Mouse (Mus musculus) forelimb bud, embryonic 11.5 days (tissue): ENCODE measurements around the gene Isoc2b.
"Not testable (repeated sequence)": the region's sequence is repeated elsewhere in the genome, so short reads cannot be mapped to it uniquely, and the experiment has no call there.

Source experiments
- DNase-seq: peaks from one replicate; pipeline ENCODE4 v3.0.0-alpha.2; 2012; ENCODE audit warnings: low read depth, low spot score

The Isoc2b gene

DNA sequence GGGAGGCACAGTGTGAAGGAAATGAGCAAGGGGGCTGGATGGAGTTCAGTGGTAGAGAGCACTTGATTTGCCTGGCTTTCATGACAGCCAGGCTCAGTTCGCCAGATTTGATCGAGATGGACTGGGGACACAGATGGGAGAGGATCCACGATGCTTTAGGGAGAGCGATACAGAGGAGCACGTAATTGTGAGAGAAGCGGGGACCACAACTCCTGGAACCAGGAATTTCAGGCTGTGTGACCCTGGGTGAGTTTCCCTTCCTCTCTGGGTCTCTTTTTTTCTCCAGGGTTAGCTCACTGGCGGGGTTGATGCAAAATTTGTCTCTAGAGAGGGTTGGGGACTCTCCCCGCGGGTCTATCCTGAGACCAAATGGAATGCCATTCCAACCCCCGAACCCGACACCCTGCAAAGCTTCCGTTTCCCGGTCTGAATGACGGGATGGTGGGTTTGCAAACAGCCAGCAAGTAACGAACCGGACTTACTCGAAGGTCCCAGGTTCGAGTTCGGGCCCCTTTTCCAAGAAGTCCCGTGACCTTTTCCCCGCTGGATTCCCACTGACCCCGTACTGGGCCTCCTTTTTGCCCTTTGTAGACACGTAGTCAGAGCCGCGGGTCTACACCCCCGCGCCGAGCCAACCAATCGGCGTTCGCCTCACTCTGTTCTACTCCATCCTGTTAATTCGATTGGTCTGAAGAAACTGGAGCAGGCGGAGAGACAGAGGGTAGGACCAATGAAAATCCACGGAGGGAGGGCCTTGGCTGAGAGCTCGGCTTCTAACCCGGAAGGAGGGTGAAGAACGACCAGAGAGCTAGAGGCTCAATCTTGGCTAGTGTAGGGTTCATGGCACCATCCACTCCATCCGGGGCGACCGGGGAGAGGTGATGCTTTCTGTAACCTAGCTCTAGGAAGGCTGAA lies 4.2 kb downstream of the Isoc2b start:
- DNase-seq = peak; percentile 96

DNA sequence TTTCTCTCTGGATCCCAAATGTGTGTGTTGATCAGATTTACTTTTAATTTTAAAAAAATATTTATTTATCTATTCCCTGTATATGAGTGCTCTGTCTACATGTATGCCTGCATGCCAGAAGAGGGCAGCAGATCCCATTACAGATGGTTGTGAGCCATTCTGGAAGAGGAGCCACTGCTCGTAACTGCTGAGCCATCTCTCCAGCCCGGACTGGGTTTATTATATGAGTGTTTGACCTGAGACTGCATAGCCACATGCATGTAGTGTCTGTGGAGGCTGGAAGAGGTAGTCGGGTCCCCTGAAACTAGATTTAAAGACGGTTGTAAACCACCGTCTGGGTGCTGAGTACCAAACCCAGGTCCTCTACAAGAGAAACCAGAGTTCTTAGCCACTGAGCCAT lies 5.0 kb downstream of the Isoc2b start:
- no peak for DNase-seq

DNA sequence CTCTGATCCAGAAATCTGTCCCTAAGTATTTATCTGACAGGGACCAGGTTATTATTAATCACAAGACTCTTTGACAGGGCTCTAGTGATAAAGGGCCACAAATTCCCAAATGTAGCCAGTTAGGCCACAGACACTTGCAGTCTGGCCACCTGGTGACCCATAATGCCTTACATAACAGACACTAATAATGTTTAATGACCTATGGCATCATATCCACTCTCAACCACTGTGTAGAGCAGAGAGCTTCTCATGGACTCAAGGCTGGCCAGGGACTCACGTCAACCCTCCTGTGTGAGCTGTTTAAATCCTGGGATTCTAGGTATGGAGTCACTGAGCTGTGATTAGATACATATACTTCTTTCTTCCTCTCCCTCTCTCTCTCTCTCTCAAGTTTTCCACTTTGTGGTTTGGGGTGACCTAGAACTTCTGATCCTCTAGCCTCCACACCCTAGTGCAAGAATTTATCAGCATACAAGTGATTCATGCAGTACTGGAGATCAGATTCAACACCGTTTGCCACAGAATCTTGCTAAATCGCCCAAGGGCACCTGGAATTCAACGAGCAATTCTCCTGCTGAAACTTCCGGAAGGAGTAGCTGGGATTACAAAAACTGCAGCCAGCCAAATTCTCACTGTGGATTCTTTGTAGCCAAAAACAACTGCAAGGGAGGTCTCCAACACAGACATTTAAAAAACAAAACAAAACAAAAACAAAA lies 5.8 kb downstream of the Isoc2b start:
- no peak for DNase-seq

DNA sequence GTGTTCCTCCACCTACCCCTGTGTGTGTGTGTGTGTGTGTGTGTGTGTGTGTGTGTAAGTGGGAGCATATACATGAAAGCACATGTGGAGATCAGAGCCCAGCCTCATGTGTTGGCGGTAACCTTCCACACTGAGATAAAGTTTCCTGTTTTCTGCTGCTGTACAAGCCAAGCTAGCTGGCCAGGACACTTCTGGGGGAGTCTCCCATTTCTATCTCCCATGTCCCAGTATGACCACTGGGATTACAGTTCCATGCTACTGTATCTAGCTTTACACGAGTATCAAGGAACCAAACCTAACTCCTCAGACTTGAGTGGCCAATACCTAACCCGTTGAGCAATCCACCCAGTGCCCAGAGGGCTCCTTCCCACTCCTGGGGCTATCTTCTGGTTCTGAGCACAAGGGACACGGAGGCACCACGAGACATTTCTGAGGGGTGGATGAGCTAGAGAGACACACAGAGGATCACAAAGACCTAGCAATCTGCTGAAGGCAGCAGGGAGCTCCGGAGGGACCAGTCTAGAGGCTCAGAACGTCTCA lies 6.4 kb downstream of the Isoc2b start:
- no peak for DNase-seq

DNA sequence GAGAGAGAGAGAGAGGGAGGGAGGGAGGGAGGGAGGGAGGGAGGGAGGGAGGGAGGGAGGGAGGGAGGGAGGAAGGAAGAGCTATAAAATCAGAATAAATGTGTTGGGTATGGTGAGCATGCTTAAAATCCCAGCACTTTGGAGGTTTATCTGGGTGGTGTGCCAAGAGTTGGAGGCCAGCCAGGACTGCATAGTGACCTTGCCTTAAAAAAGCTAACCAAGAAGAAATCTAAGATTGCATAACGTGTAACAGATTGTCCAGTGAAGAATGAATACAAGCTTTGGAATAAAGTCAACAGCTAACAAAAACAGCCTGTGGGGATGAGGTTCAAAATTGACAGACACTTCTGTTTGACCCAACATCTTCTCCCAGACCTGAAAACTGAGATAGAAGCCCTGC lies 7.0 kb downstream of the Isoc2b start:
- no peak for DNase-seq

DNA sequence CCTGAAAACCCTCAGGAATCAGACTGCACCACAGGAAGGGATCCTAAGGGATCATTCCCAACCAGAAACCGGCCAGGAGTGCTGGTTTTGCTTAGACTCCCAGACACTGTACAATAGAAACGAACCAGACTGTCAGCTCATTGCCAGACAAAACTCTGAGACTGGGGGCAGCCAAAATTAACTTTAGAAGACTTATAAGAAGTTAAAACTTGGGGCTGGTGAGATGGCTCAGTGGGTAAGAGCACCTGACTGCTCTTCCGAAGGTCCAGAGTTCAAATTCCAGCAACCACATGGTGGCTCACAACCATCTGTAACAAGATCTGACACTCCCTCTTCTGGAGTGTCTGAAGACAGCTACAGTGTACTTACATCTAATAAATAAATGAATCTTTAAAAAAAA lies 9.1 kb downstream of the Isoc2b start:
- not testable (repeated sequence) for DNase-seq

DNA sequence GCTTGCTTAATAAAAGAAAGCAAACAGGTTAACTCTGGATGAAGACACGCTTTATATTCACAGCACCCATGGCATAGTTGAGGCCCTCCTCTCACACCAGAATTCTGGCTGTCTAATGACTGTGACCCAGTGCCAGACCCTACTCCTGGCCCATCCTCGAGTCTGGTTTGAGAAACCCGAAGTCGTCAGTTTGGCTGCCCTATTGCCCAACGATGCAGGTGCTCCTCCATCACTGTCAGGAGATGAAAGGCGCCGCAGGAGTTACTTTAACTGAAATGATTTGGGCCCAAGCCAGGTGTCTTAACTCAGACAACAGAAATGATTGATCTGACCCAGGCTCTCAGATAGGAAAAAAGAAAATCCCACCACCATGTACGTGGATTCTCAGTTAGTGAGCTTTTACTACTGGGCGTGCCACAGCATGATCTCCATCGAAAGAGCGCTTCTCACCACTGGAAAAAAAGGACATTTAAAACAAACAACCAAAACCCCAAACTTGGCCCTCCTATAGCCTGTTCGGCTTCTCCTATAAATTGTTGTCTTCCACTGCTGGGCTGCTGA lies 10.6 kb downstream of the Isoc2b start:
- DNase-seq = no peak

DNA sequence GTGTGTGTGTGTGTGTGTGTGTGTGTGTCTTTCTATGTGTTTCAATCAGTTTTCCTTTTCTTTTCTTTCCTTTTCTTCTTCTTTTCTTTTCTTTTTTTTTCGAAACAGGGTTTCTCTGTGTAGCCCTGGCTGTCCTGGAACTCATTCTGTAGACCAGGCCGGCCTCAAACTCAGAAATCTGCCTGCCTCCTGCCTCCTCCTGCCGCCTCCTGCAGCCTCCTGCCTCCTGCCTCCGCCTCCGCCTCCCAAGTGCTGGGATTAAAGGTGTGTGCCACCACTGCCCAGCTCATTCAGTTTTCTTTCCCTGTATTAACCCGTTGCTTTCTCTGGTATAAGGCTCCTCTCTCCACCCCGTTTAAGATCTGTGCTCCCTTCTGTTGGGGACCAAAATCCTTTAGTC lies 12.7 kb downstream of the Isoc2b start:
- DNase-seq = no peak

DNA sequence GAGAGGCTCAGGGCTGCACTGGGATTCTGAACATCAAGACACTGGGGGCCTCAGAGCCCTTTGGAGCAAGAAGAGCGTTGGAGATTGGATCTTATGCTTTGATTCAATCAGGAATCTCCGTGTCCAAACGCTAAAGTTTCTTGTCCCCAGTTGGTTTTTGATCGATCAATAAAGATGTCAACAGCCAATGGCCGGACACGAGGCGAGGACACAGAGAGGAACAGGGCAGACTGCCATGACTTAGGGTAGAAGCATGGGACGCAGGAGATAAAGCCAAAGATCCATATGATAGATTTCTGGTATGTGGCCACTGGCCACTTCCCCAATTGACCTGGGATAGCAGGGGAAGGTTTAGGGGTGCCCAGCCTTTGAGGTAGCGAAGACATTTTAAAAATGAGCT lies 13.6 kb downstream of the Isoc2b start:
- DNase-seq = no peak

DNA sequence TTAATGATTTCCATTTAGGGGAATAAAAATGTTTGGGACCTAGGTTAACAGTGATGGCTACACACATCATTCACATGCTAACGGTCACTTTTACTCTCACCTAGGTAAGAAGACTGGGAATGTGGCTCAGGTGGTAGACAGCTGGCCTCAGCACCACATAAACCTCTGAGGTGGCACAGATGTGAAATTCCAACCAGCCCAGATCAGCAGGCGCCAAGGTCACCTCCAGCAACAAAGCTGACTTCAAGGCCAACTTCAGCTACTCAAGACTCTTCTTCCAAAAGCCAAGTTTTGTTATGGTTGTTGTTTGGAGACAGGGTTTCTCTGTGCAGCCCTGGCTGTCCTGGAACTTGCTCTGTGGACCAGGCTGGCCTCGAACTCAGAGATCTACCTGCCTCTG lies 16.4 kb downstream of the Isoc2b start:
- DNase-seq = no peak

DNA sequence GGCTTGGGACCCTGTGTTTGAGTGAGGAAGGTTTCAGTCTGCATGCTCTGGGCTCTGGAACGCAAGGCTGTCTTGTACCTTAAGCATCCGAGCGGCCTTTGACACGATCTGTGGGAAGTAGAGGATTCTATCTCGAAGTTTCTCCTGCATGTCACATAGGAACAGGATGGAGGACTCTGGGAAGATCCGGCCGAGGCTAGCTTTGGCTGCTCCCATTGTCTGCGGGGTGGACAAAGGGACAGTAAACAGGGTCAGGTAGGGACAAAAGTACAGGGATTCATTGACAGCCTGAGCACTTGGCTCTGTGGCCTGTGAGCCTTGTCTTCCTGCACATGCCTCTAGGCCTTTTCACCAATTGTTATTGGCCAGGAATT lies 18.8 kb downstream of the Isoc2b start:
- DNase-seq = no peak

DNA sequence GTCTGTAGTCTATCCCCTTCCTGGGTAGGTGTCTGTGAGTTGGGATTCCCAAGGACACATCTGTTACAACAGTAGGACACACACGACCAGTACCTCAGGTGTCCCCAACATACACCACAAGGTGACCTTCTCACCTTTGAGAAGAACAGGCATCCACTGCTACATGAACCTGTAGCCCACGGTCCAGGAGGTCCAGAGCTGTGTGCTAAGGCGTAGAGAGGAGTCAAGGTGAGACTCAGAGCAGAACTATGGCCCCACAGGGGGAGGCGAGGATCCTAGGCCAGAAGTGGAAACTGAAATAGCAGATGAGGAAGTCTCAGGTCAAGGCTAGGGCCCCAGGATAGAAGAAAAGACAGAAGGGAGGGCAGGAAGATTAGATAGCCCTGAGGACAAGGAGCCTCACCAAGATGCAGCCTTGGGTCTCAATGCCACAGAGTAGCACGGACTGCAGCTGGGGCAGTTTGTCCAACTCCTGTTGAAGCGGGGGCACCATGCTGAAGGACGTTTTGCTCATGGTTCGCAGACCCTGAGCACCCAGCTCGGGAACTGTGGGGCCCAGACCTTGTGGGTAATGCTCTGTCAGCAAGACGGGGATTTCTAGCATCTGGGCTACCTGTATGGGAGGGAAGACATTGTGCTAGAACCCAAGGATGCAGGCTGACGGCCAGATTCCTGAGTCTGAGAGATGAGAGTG lies 19.3 kb downstream of the Isoc2b start:
- DNase-seq = no peak

DNA sequence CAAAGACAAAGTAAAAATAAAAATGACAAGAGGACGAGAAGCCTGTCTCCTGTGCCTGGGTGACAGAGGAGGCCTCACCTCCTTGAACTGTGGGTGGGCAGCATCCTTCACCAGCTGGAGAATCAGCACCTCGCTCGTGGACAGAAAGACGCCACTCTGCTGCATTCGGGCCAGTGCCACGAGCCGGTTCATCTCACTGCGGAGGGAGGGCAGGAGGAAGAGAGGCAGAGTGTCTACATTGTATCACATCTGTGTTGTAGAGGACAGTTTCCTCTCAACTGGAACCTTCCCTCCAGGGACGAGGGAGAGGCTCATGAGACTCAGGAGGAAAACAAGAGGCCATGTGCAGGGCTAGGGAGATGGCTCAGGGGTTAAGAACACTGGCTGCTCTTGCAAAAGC lies 20.7 kb downstream of the Isoc2b start:
- no peak for DNase-seq

DNA sequence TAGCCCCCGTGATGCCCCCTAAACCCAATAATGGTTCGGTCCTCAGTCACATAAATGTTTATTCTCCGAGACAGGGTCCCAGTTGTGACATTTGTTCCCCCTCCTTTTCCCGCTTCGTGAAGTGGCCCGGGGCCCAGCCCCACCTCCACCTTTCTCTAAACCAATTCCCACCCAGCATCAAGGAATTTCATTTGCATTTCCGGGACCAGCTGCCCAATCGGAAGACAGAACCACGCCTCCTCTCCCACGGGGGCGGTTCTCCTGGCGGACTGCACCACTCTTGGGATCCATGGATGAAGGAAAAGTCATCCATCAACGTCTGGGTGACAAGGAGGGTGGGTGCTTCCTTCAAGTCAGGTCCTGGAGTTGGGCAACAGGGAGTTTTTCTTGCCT lies 25.1 kb downstream of the Isoc2b start:
- peak; percentile 80 for DNase-seq

DNA sequence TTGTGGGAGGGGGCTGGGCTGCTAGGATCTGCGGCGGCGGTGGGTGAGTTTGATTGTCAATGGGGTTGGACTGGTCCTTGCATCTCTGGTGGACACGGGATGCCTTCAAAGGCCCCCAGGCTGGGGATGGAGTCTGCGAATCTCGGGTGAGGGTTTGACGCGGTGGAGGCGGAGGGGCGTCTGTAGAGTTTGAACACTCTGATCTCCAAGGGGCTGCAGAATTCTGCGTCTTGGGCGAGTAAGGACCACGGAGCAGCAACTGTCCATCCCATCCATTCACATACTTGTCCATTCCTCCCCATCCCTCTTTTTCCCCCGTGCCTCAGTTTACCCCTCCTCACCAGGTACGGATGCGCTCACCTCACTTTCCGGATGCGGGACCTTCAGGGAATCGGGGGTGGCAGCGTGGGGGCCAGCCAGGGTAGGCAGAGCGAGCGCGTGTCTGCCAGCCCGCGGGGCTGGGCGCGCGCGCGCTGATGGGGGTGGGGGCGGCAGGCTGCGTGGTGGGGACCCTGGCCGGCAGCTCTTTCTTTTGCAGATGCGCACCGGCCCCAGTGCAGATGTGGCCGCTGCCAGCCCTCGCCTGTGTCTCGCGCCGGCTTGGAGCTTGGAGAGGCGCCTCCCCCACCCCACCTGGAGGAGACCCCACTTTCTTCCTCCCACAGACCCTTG lies 25.7 kb downstream of the Isoc2b start, which contains the start of gene Shisa7:
Gene Shisa7, minus strand, starts transcription at position 452 of the 672 bp plus-strand sequence.
- no peak for DNase-seq

DNA sequence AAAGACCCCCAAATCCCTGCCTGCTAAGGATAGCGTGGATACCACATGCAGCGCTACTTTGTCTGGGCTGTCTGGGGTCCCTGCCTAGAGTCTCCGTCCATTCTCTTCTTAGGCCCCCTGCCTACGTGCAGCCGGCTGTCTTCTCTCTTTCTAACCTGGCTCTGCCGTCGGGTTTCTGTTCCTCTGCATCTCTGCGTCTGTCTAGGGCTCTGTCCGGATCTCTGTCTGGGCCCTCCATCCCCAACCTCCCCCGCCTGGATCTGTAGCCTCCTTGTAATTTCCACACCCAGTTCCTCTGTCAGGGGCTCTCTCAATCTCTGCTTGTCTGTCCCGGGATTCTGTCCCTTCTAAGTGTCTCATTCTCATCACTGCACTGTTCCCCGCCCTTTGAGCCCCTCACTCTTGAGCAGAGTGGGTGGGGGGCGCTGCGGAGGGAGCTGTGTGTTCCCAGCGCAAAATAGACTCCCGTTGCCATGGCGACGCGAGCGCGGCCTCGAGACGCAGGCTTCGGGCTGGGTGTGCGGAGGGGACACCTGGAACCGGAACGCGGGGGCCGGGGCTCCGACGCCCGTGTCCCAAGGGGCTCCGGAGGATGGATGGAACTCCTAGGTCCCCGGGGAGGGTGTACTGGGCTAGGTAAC lies 26.3 kb downstream of the Isoc2b start:
- DNase-seq = peak; percentile 44

DNA sequence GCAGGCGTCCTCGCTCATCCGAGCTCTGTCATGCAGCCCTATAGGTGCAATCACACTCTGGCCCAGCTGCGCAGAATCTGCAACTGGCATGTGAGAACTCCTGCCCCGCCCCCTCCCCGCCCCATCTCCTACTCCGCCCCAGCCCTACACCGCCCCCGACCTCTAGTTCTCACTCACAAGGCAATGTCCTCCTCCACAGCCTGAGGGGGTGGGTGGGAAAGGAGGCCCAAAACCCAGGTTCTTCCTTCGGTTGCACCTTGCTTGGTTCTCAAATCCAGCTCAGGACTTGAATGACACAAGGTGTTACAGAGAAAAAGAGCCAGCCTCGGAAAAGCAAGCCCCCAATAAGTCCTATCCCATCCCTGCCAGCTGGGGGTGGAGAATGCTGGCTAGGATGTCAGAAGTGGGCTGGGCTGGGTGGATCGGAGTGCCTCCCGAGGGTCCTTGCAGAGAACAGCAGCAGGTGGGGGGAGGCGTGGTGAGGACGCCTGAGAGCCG lies 27.4 kb downstream of the Isoc2b start:
- no peak for DNase-seq

DNA sequence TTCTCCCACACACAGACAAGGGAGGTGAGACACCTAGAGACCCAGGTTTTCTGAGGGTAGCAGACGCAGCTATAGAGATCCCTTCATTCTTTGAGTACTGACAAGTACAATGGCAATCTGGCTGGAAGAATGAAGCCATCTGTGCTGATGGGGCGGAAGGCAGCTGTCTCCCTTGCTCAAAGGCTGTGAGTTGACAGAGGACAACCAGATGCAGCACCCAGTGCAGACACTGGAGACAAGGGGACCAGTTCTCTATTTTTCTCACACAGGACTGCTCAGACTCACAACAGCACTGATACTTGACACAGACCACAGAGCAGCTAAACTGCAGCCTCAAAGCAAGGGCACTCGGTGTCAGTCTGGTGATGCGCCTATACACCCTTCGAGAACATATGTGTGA lies 28.0 kb downstream of the Isoc2b start:
- DNase-seq = no peak

DNA sequence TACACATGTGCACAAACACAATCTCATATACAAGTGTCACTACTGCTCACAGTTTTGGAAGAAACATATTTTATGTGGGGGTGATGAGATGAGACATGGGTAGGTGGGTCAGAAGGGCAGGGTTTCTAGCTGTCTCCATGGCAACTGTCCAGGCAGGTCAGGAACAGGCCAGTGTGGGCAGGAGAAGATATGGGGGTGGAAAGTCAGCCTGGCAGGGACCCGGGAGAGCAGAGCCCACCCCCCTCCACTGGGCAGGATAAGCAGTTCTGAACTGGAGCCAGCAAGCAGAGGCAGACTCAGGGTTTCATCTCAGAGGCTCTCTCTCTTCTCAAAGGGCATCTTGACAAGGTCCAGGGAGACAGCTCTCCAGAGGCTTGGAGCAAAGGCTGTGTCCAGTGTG lies 32.4 kb downstream of the Isoc2b start:
- no peak for DNase-seq

DNA sequence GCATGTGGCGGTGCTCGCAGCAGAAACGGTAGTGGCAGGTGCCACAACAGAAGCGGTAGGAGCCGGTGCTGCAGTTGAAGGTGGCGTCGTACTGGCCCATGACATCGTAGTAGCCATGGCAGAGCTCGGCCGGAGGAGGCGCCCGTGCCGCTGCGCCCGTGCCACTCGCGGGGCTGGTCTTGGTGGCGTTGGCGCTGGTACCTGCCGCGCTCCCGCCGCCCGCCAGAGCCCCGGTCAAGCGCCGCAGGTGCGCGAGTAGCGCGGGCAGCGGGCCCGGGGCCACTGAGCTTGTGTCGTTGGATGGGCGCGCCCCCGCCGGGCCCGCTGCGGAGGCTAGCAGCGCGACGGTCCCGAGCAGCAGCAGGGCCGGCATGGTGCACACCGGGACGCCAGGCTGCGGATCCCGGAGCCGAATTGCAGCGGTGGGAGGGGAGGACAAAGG lies 33.7 kb downstream of the Isoc2b start:
- no peak for DNase-seq
